Mouse (Mus musculus): ENCODE measurements around the gene Ttc12.

- TF ChIP-seq CTCF (IDR thresholded peaks at IDR 0.05; ENCODE audit: low read depth, low read length): no peak
- no peak for TF ChIP-seq POLR2A (IDR thresholded peaks at IDR 0.05; ENCODE audit: borderline replicate concordance, low read depth, low read length)
Measured at GRCm38 (mm10) chr9:49509094-49509493, 23.1 kb upstream of the Ttc12 start.

Measured in bone marrow macrophage, adult 2 months (primary cell).